Mouse (Mus musculus) left cerebral cortex, postnatal 10 days (tissue): ENCODE measurements at regions not wholly inside any gene's neighbourhood (a gene's known extent, or its start where the extent isn't known, plus 50 kb on each side); places are given as distances from the start of the nearest gene placed in this dataset.

ENCODE experiments used
- DNase-seq, 2 experiments: peaks; one replicate each; pipeline ENCODE4 v3.0.0; 2021 to 2022; ENCODE audit warnings: low spot score in 2 of 2, mixed read lengths in 1 of 2; ENCODE audit errors: extremely low spot score in 1 of 2
- intact Hi-C: fragments of 180-260 bp; cut with DNase I; formaldehyde crosslinking; loops from one replicate; pipeline ENCODE4 v1.15.1; 2025

DNA sequence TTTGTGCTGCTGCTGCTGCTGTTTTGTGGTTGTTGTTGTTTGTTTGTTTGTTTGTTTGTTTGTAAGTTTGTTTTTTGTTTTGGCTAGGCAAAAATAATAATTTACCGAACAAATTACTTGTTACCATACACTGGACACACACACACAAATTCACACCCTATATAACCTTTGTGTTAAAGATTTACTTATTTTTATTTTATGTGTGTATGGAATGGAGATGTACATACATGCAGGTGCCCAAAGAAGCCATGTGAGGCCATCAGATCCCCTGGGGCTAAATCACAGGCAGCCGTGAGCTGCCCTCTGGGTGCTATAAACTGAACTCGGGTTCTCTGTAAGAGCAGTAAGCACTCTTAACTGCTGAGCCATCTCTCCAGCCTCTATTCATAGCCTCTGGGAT lies 56.0 kb downstream of the Pttg1 start:
- intact Hi-C loops = no loop called here
- no peak for DNase-seq

DNA sequence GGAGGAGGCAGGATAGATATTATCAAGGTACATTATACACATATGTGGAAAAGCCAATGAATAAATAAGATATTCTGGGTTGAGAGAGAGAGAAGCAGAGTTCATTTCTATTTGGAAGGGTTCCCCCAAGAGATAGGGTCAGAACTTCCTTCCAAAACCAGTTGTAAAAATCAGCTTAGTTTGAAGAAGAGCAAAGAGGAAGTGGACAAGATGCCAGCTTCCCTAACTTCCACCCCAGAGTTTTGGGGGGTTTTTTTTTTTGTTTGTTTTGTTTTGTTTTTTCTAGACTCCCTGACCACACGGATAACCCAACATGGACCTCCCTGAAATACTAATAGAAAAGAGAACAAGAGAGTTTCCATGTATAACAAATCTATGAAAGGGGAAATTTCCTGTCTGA lies 57.7 kb downstream of the Pttg1 start:
- intact Hi-C loops = no loop called here
- DNase-seq = no peak

DNA sequence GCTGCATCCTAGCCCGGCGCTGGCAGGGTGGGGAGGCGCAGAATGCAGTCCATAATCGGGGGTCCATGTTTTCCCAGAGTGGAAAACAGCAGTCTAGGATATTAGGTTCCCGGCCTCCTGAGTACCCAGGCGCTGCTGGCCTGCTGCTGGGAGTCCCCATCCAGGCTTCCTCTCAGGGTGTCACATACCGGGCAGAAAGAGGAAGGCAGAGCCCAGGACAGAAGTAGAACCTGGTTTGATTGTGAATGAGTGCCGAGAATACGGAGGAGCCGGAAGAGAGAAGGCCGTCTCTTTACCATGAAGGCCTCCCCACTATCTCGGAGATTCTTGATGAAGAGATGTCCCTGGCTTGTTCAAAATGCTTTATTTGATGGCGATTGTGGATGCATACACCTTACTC lies 64.2 kb downstream of the Pttg1 start:
- intact Hi-C loops = no loop called here
- no peak for DNase-seq

DNA sequence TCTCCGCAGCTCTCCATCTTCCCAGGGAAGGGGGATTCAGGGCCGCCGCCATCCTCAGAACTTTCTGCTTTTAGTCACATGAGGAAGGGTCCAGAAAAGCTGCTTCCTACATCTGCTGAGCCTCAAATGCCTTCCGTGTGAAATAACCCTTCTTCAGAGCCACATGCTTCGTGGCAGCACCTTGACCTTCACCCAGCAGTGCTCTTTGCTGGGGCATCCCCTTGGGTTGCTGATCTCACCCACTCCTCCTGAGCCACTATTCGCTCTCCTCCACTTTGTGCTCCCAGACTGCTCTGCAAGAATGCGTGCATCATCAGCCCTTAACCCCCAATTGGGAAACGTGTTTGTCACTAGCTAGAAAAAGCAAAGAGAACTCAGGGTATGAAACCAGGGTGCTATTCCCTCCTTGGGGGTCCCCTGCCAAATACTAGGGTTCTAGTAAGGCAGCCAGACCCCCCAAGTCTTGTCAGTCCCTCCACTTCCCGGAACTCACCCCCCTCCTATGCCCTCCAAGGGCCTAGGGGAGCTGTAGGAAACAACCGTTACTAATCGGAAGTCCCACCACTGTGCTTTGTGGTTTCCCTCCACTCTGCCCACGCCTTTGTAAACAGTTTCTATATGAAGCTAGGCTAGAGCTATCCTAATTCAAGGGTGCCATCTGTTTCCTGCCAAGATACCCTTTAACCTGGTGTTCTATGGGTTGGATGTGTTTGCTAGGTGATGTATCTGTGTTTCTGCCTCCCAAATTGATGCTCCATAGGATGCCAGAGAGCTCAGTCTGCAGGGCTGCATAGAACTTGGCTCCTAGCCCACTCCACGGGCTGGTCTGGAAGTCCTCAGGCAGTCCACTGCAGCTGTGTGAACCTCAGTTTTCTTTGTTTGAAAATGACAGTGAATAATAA lies 67.4 kb downstream of the Pttg1 start:
- peak in 1 of 2 experiments; percentile 48 for DNase-seq

DNA sequence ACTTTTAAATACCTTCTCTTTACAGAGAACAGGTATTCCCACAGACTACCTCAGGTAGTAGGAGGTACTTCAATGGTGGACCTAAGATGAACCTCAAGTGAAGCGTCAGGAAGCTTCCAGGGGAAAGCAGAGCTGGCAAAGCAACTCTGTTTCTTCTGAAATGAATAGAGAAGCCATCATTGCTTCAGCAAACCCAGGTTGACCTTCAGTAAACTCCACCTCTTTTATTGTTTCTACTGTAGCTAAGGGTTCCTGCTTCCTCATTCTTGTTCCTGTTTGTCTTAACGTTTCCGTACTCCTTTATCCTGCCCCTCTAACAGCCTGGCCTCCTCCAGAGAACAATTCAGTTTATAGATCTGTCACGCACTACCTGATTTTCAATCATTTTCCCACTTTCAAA lies 72.4 kb downstream of the Pttg1 start:
- intact Hi-C loops = loop anchor here (5.0 kb wide), 1 partner anchor 931 kb away; no protein-coding TSS in a partner anchor
- DNase-seq = no peak

More for the DNA sequence above, 67.4 kb downstream of the Pttg1 start:
- intact Hi-C loops = no loop called here

DNA sequence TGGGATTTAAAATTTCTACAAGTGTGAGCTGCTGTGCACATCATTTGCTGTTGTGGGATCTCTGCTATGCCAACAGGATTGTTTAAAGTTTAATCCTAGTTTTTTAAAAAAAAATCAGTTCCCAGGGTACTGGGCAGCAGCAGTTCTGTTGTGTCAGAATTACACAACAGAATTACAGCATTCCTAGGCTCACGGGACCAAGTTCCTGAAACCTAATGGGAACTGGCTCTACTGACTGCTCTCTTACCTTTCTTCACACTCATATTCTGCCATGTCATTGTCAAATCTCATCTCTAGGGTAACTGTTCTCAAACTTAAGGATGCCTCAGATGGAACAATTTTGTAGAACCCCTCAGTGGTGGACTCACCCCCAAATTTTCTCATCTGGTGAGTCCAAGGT lies 73.0 kb downstream of the Pttg1 start:
- DNase-seq = no peak
- intact Hi-C loops = loop anchor here (5.0 kb wide), 1 partner anchor 931 kb away; no protein-coding TSS in a partner anchor

DNA sequence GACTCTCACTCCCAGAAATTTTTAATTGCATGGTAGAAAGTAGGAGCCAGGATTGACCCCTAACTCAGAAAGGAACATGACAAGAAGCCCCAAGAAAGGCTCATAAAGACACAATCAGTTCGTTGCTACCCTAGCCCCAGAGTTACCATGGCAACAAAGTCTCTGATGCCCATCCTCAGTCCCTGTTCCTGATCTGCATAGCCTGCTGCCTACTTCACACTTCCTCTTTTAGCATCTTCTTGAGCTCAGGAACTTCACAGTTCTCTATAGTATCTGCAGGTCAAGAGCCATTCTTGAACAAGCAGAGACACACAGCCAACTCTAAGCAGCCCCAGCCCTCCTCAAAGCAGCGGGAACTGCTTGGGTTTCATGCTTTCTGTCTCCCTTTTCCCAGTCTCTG lies 74.2 kb downstream of the Pttg1 start:
- peak in 1 of 2 experiments; percentile 24 for DNase-seq
- intact Hi-C loops = loop anchor here (5.0 kb wide), 1 partner anchor 930 kb away; no protein-coding TSS in a partner anchor

DNA sequence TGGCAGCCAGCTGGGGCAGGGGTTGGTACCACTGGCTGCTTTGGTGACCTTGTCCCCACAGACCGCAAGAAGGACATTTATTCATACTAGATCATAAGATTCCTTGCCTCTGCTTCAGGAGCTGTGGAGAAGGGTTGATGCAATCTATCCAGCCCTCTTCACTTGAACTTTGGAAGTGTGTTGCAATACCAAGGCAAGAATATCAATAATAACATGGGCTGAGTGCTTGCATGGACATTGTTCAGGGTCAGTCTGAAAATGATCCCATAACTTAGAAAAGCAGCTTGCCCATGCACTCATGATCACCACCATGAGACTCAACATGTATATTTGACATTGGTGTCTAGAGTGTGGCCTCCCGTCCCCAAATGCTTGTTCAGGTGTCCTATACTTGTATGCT lies 74.7 kb downstream of the Pttg1 start:
- intact Hi-C loops = loop anchor here (5.0 kb wide), 1 partner anchor 929 kb away; no protein-coding TSS in a partner anchor
- no peak for DNase-seq

DNA sequence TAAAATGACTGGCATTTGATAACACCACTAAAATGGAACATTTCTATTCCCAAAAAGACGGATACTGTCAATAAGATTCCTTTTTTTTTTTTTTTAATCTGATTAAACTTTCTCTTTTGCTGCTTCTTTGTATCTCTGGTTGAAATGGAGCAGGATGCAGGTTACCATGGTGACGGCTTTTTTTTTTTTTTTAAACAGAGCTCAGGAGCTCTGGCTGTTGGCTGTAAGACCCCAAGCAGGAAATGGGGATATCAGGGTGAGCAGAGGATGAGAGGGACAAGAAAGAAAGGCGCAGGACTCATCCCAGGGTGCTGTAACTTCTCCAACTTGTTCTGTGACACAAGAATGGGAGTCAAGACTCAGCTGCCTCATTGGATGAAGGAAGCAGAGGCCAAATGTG lies 75.8 kb downstream of the Pttg1 start:
- no peak for DNase-seq
- intact Hi-C loops = loop anchor here (5.0 kb wide), 1 partner anchor 928 kb away; no protein-coding TSS in a partner anchor

DNA sequence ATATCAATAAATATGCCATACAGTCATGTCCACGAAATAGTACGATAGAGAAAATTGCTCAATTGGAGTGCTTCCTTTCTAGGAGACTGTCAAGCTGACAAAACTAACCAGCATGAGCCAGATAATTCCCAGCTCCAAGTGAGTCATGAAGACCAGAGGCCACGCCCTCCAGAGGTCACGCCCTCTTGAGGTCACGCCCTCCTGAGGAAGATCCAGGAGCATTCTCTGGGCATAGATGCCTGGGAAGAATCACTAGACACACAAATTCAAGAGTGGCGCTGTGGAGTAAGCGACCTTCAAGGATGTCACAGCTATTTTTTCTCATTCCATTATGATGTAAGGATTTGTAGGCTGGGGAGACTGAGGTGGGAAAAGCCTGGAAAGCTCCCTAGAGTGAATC lies 76.5 kb downstream of the Pttg1 start:
- intact Hi-C loops = loop anchor here (10.0 kb wide), 2 partner anchors 355 to 1165 kb away; partner anchors contain the start of gene Gabra1
- no peak for DNase-seq

DNA sequence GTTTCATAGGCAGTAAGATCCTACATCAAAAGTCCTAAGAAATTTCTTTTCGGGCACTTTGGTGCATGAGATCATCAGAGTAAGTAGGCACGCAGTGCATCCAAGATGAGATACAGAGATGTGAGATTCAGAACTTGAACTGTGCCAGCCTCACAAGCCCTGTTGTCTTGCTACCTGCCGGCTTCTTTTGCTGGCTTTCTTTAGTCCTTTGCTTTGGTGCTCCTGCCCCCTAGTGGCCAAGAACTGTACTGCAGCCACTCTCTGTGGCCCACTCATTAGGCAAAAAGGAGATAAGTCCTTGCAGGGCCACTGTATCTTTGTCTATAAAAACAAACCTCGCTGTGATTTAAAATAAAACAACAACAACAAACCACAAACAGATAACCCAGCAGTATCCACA lies 77.5 kb downstream of the Pttg1 start:
- DNase-seq = peak; percentile 81 to 88
- intact Hi-C loops = loop anchor here (10.0 kb wide), 2 partner anchors 354 to 1164 kb away; partner anchors contain the start of gene Gabra1

DNA sequence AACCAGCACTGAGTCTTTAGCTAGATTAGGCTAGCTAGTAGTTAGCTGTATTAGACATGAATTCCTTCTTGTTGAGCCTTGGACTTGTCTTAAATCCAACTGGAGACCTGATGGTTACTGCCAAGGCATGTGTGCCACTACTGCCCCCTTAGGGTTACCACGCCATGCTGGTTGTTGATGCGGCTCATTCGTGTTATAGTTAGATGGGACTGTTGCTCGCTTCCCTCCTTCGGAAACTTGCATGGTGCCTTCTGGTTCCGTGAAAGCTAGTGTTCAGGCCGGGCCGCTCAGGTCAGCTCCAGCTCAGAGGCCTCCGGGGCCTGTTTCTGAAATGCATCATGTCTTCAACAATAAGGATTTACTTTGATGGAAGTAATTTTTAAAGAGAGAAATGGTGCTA lies 79.6 kb downstream of the Pttg1 start:
- no peak for DNase-seq
- intact Hi-C loops = loop anchor here (10.0 kb wide), 2 partner anchors 352 to 1162 kb away; partner anchors contain the start of gene Gabra1

DNA sequence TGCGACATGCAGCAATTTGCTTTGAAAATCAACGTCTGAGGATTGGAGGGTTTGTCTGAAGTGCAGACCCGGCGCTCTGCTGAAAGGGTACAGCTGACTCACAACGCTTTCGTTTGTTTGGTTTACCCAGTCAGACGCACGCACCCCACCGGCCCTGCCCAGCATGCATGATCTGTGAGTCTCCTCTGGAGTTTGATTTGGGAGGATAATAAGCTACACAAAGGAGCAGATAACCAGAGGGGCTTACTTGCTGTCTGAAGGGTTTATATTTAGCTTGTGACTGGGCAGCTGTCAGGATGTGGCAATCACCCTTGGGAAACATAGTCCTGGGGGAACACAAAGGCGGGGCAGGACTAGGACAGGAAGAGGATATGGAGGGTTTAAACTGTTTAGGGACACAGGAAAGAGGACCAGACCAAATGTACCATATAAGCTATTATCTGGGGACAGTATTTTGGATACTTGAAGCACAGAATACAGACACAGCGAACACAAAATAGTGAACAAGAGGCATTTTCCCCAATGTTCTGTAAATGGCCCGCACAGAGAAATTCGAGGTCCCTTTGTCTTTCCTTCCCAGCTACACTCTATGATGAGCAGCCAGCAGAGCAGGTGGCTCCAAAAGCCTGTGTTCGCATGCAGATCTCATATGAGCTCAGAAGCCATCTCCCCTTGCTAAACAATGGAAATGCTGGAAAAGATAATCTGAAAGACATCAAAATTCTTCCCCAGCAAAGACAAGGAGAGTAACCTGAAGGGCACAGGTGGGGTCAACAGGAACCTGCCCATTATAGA lies 81.1 kb downstream of the Pttg1 start:
- intact Hi-C loops = loop anchor here (10.0 kb wide), 2 partner anchors 350 to 1160 kb away; partner anchors contain the start of gene Gabra1
- no peak for DNase-seq

DNA sequence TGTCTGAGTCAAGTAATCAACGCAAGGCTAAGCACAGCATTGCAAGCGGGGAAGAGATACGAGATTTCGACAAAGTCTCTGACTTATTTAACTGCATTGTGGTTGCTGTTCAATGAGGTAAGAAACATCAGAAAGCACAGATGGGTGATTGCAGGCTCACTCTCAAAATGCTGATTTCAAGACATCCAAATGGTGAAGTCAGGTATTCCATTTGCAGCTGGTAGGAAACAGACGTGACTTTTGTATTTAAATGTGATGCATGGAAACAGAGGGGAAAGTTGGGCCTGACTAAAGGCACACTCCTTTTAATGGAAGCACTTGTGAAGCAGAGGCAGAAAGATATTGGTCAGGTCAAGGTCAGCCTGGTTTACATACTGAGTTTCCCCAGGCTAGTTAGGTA lies 82.5 kb downstream of the Pttg1 start:
- DNase-seq = no peak

DNA sequence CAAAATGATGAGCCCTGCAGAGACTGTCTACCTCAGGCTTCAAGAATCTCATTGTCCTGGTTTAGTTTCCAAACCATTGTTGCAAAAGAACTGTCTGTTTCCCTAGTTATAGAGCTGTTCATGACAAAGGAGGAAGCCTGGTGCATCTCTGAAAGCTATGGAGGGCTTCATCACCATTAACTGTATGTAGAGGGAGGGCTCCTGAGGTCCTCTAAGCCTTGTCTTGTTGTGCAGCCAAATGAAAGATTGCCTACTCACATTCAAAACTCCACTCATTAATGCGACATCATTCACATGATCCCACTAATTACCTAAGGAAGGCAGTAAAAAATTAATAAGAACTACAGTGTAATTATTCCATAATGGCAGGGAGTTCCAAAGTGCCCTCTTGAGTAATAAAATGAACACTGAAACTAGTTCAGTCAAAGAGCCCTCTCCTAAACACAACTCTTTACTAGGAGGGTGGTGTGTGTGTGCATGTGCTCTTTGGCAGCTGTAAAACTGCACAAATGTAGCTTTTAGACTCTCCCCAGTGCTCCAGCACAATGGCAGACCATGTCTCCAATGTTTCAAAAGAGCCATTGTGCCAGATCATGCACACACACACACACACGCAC lies 87.6 kb downstream of the Pttg1 start:
- intact Hi-C loops = no loop called here
- no peak for DNase-seq

More for the DNA sequence above, 82.5 kb downstream of the Pttg1 start:
- intact Hi-C loops = loop anchor here (10.0 kb wide), 2 partner anchors 349 to 1159 kb away; partner anchors contain the start of gene Gabra1

DNA sequence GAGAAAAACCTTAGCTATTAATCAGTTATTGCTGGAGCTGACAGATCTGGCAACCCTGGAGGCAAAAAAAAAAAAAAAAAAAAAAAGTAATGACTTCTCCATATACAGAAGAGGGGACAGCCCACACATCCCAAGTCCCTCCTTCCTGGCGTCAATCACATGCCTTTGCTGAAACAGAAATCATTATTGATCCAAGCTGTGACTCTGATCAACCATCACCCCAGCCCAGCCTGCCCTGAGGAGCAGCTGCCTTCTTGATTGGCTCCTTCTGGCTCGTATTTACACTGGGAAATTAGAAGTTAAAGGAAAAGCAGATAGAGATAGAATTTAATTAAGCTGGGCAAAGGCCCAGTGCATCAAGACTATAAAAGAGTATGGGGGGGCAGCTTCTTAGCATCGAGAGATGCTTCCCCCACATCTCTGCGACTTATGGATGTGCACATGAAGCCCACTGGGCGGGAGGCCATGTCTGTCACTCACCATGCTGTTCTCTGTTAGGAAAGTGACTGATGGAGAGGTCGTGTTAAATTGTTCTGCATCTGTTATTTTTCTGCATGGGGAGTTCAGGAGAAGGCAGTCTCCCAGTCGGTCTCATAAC lies 90.3 kb downstream of the Pttg1 start:
- no peak for DNase-seq
- intact Hi-C loops = no loop called here

DNA sequence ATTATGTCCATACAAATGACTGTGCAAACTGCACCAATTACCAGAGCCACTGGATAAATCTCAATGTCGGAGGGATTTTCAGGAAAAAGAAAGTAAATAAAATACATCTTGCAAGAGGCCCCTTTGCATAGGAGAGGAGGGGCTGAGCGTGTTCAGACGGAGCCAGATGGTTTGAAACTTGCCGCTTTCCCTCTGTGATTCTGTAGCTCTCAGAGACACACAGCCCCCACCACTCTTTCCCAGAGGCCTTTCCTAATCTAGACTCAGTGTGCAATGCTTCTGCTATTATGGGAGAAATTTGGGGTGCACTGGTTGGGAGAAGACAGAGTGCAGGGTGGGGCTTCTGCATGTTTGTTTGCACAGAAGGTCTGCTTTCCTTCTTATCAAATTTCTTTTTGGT lies 92.5 kb downstream of the Pttg1 start:
- DNase-seq = no peak
- intact Hi-C loops = no loop called here

DNA sequence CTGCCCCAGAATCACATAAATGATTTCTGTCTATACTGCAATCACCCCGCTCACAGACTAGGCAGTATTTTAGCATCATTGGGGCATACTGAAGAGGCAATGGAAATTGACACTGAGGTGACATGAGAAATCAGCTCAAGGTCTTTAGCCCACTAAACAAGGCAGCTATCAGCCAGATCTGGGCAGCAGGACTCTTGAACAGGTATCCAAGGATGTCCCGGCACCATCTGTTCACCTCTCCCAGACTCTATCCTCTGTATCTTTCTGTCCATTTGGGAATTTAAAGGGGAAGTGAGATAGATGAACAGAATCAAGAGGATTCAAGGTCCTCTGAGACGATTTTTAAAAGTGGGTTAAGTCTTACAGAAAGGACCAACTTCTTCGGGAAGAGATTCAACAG lies 112.1 kb downstream of the Pttg1 start:
- intact Hi-C loops = no loop called here
- DNase-seq = no peak
